Mouse (Mus musculus) forebrain, embryonic 16.5 days (tissue): ENCODE results near the gene Nrros. TPM values are rescaled to one million over a fixed set of nuclear protein-coding genes. Genes with fewer than 3 reads are reported as not detected.

Experiments
- ATAC-seq: fragments of 200-750 bp; cut with Nextera tagmentation; 2 replicates; pipeline ENCODE4 v1.8.0; 2017; ENCODE audit warnings: mild to moderate bottlenecking, moderate library complexity
- H3K27ac ChIP-seq: fragments of 300-500 bp; sonication (generic); 2 replicates; pipeline ENCODE4 v1.5.1; 2014; ENCODE audit warnings: low read length, control low read depth
- H3K27me3 ChIP-seq: fragments of 300-500 bp; sonication (generic); replicated peaks from 2 replicates; pipeline ENCODE4 v1.6.1; 2014; ENCODE audit warnings: low read length; ENCODE audit not compliant: control insufficient read depth, insufficient read depth
- H3K36me3 ChIP-seq: fragments of 300-500 bp; sonication (generic); 2 replicates; pipeline ENCODE4 v1.6.1; 2014; ENCODE audit not compliant: control insufficient read depth, insufficient read depth
- H3K4me1 ChIP-seq: fragments of 300-500 bp; sonication (generic); replicated peaks from 2 replicates; pipeline ENCODE4 v1.6.1; 2014; ENCODE audit warnings: low read length; ENCODE audit not compliant: control insufficient read depth, insufficient read depth
- H3K4me2 ChIP-seq: fragments of 300-500 bp; sonication (generic); 2 replicates; pipeline ENCODE4 v1.6.1; 2014; ENCODE audit warnings: mild to moderate bottlenecking, low read length, control low read depth
- H3K4me3 ChIP-seq: fragments of 300-500 bp; sonication (generic); replicated peaks from 2 replicates; pipeline ENCODE4 v1.5.1; 2014; ENCODE audit warnings: mild to moderate bottlenecking, low read length, control low read depth
- H3K9ac ChIP-seq: fragments of 300-500 bp; sonication (generic); replicated peaks from 2 replicates; pipeline ENCODE4 v1.6.1; 2014; ENCODE audit warnings: low read depth, low read length, control low read depth
- H3K9me3 ChIP-seq: fragments of 300-500 bp; sonication (generic); 2 replicates; pipeline ENCODE4 v1.6.1; 2016; ENCODE audit warnings: low read length; ENCODE audit not compliant: control insufficient read depth
- WGBS: fragments of 180-500 bp; shearing (Covaris S2); extraction: QIAGEN DNeasy Blood & Tissue Kit; methylation state at CpG from one replicate; pipeline ENCODE4 v1.1.7; 2014; 5-methylcytosine and 5-hydroxymethylcytosine counted together
- polyA plus RNA-seq: library from polyadenylated mRNA; unstranded; fragments of >200 nt; fragmentation: Nextera tagmentation; extraction: Ambion mirVana; gene quantifications from 2 replicates; pipeline ENCODE4 v1.2.1, GENCODE M21; 2015

Gene Nrros
- polyA plus RNA-seq, 1 experiment from 2014 or later: 9.0 TPM

DNA sequence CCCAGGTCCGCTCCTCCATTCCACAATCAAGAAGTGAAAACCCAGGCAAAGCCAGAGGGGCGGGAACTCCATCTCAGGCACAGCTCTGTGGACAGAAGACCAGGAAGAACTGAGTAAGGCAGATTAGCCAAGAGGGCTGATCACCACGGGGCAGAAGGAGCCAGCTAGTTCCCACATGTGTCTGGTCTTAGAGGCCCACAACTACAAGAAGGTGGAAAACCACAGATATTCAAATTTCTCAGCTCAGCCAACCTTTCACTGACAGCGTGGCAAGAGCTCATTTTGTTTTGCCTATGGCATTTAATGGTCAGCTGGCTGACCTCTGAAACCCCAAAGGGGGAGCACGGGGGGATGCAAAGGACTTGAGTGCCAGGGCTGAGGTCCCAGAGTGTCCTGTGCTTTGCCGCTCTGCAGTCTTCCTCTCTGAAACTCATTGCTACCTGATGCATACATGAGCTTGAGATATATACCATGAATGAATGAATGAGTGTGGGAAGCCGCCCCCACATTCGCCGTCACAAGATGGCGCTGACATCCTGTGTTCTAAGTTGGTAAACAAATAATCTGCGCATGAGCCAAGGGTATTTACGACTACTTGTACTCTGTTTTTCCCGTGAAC lies 17.7 kb downstream of the Nrros start:
- no peak overlapping the region for H3K27ac ChIP-seq
- H3K4me3 ChIP-seq: no peak overlapping the region; the same call in 1 of the 2 replicates
- H3K36me3 ChIP-seq: no peaks in the 10 kb centered on the region
- H3K9me3 ChIP-seq: no peaks in the 10 kb centered on the region
- H3K4me1 ChIP-seq: 0 out of 2 replicates have a peak, but pooled peaks cover 3% of the 10 kb centered on the region
- H3K27me3 ChIP-seq: no peaks in the 10 kb centered on the region
- no peak for ATAC-seq
- H3K4me2 ChIP-seq: peak overlapping the region; percentile 39
- H3K9ac ChIP-seq: no peak overlapping the region
- 65% methylated on average over 10 of the region's 13 CpGs for WGBS

GRCm38 (mm10) chr16:32144592-32144991 lies 20.8 kb downstream of the Nrros start:
- 92% methylated on average over 17 of the region's 17 CpGs for WGBS
- ATAC-seq: no peak
- no peak overlapping the region for H3K4me2 ChIP-seq
- H3K9ac ChIP-seq: no peak overlapping the region
- no peaks in the 10 kb centered on the region for H3K36me3 ChIP-seq
- H3K4me1 ChIP-seq: 0 out of 2 replicates have a peak, but pooled peaks cover 3% of the 10 kb centered on the region
- no peak overlapping the region for H3K27ac ChIP-seq
- no peak overlapping the region for H3K4me3 ChIP-seq
- no peaks in the 10 kb centered on the region for H3K9me3 ChIP-seq
- H3K27me3 ChIP-seq: no peaks in the 10 kb centered on the region

DNA sequence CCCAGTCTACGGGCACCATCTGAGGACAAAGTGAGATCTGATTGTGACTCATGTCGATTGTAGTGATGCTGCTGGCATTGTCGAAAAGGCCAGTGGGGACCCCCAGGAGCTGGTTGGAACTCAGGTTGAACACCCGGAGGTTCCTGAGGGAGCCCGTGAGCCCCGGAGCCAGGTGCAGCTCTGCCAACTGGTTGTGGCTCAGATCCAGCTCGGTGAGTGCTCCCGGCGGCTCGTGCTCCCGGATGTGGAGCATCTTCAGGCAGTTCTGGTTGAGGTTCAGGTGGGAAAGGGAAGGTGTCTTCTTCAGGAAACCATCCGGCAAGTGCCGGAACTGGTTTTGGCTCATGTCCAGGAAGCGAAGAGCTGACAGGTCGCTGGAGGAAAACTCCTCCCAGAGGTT lies 21.6 kb downstream of the Nrros start:
- H3K36me3 ChIP-seq: no peaks in the 10 kb centered on the region
- H3K9me3 ChIP-seq: no peaks in the 10 kb centered on the region
- 0 out of 2 replicates have a peak, but pooled peaks cover 3% of the 10 kb centered on the region for H3K4me1 ChIP-seq
- H3K4me2 ChIP-seq: no peak overlapping the region
- no peak overlapping the region for H3K4me3 ChIP-seq
- H3K9ac ChIP-seq: no peak overlapping the region
- no peak for ATAC-seq
- 92% methylated on average over 15 of the region's 15 CpGs for WGBS
- no peaks in the 10 kb centered on the region for H3K27me3 ChIP-seq
- no peak overlapping the region for H3K27ac ChIP-seq

- ATAC-seq: no peak
- Histone ChIP-seq H3K4me3 (no peak overlapping the region), H3K27ac (no peak overlapping the region), H3K4me2 (no peak overlapping the region), H3K4me1 (no peaks in the 10 kb centered on the region), H3K9ac (no peak overlapping the region), H3K36me3 (no peaks in the 10 kb centered on the region), H3K9me3 (no peaks in the 10 kb centered on the region), H3K27me3 (no peaks in the 10 kb centered on the region)
- WGBS: 97% methylated on average over 1 of the region's 1 CpGs
Measured at GRCm38 (mm10) chr16:32138954-32139353, 26.4 kb downstream of the Nrros start.

DNA sequence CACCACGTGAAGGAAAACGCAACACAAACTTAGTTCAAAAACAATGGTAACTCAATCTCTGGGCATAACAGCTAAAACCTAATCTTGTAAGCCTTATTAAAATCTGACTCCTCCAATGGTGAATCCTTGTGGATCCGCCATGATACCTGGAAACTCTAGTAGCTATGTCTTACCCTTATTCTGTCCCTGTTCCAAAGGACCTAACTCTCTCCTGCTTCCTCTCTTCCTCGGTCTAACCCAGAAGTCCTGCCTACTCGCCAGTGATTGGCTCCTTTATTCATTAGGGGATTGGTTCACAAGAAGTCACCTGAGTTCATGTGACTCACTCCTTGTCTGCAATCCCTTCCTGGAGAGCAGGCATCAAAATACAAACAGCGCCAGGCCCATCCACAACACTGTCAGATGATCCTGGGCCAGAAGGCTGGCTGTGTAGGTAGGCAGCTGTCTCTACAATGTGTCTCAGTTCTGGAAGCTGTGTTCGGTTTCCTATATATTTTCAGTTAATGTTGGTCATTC lies 29.5 kb downstream of the Nrros start:
- Histone ChIP-seq H3K36me3 (no peaks in the 10 kb centered on the region), H3K4me3 (no peak overlapping the region), H3K27ac (no peak overlapping the region), H3K27me3 (no peaks in the 10 kb centered on the region), H3K9me3 (no peaks in the 10 kb centered on the region), H3K4me2 (no peak overlapping the region), H3K4me1 (no peaks in the 10 kb centered on the region), H3K9ac (no peak overlapping the region)
- 81% methylated on average over 7 of the region's 7 CpGs for WGBS
- no peak for ATAC-seq

- Histone ChIP-seq H3K36me3 (no peaks in the 10 kb centered on the region), H3K4me2 (no peak overlapping the region), H3K27ac (no peak overlapping the region), H3K4me3 (no peak overlapping the region), H3K4me1 (no peaks in the 10 kb centered on the region), H3K9ac (no peak overlapping the region), H3K9me3 (no peaks in the 10 kb centered on the region), H3K27me3 (no peaks in the 10 kb centered on the region)
- no peak for ATAC-seq
- 87% methylated on average over 3 of the region's 3 CpGs for WGBS
Measured at GRCm38 (mm10) chr16:32133148-32133547, 32.2 kb downstream of the Nrros start.

GRCm38 (mm10) chr16:32130190-32130826 lies 35.1 kb downstream of the Nrros start:
- 78% methylated on average over 16 of the region's 16 CpGs for WGBS
- no peak for ATAC-seq
- Histone ChIP-seq H3K27ac (no peak overlapping the region), H3K4me1 (no peaks in the 10 kb centered on the region), H3K4me2 (no peak overlapping the region), H3K36me3 (no peaks in the 10 kb centered on the region), H3K9ac (no peak overlapping the region), H3K27me3 (no peaks in the 10 kb centered on the region), H3K9me3 (no peaks in the 10 kb centered on the region), H3K4me3 (no peak overlapping the region)

DNA sequence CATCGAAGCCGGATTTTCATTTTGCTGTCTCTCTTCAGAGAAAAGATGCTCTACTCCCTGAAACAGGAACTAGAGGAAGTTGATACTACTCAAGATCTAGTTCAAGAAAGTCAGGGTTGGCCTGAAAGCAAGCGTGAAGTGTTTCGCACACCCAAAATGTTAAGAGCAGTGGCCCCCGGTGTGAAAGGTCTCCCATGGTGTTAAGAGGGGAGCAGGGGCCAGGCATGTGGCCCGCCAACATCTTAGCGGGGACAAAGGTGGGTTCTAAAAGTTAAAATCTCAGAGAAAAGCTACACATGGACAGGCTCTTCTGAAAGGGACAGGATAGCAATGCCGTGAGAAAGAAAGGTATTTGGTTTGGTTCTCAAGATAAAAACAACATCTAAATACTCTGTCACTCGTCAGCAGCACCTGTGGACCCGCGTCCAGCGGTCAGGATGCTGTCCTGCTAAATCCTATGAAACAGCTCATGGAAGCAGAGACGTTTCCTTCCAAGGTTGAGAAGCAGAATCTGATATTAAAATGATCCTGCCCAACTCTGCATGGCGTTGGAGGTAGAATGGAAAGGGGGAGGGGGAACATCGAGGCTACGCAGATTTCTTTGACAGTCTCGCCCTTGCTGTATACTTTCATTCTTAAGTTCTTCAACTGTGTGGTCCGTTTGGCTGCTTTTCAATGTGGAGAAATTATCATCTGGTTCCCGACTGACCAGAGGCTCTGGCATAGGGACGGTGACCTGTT lies 35.8 kb downstream of the Nrros start:
- no peak overlapping the region for H3K4me2 ChIP-seq
- H3K36me3 ChIP-seq: no peaks in the 10 kb centered on the region
- no peaks in the 10 kb centered on the region for H3K9me3 ChIP-seq
- no peak for ATAC-seq
- 85% methylated on average over 20 of the region's 20 CpGs for WGBS
- no peak overlapping the region for H3K27ac ChIP-seq
- no peak overlapping the region for H3K4me3 ChIP-seq
- no peaks in the 10 kb centered on the region for H3K4me1 ChIP-seq
- no peak overlapping the region for H3K9ac ChIP-seq
- H3K27me3 ChIP-seq: no peaks in the 10 kb centered on the region

- ATAC-seq: no peak
- Histone ChIP-seq H3K4me2 (no peak overlapping the region), H3K27me3 (no peaks in the 10 kb centered on the region), H3K9ac (no peak overlapping the region), H3K27ac (no peak overlapping the region), H3K9me3 (no peaks in the 10 kb centered on the region), H3K4me1 (no peaks in the 10 kb centered on the region), H3K4me3 (no peak overlapping the region), H3K36me3 (no peaks in the 10 kb centered on the region)
- WGBS: 93% methylated on average over 4 of the region's 4 CpGs
Measured at GRCm38 (mm10) chr16:32127046-32127445, 38.3 kb downstream of the Nrros start.
